ENCODE assay signal across 20 mouse cellular contexts in the genomic region with DNA sequence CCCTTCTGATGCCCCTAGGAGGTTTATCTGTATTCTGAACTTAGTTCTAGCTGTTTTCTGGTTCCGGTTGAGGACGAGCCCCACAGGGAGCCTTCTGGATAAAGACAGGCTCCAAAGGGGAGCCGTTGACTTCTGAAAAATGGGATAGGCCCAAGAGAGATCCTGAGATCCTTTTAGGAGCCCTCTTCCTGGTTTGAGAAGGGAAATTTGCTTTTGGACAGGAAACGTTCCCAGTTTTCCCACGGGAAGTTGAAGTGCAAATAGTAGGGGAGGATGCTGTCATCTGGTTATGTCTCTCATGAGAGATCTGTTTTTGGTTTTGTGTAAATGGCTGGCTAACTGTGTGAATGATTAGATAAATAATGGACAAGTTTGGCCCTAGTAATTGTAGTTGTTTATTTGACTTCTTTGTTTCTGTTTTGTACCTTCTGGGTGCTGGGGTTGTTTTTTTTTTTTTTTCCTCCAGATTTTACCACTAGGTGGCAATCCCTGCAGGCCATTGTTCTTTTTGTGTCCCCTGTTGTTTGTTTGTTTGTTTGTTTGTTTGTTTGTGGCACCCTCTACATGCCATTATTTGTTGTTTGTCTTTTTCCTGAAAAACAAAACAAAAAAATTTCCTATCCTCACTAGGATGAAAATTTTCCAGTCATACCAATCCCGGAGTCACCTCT. TPM values are rescaled to one million over a fixed set of nuclear protein-coding genes. Genes with fewer than 3 reads are reported as not detected.
DNase-seq lines count a peak whose midpoint lies in the region; ATAC-seq and TF ChIP-seq lines count a peak whose summit lies in the region.
"Had no signal": no experiment of that assay in that cellular context is flagged by ENCODE, and none has a peak within 500 bp of the region (broad histone marks: within the 10 kb centered on the region; RNA-seq: fewer than 3 reads in every experiment).

No protein-coding gene starts in this region.

- H3K4me1 ChIP-seq in heart, embryonic 12.5 days (replicated peaks): peaks cover 6% of the 10 kb centered on the region; the same call in 1 of the 2 replicates
- H3K4me1 ChIP-seq in kidney, postnatal 0 days (replicated peaks; ENCODE audit: insufficient read depth, low read length): peaks cover 9% of the 10 kb centered on the region
- H3K4me1 ChIP-seq in neural tube, embryonic 13.5 days (replicated peaks): 0 out of 2 replicates have a peak, but pooled peaks cover 10% of the 10 kb centered on the region
- H3K4me1 ChIP-seq in neural tube, embryonic 15.5 days: peaks cover 5% of the 10 kb centered on the region; the same call in 1 of the 2 replicates
- H3K4me1 ChIP-seq in stomach, postnatal 0 days (replicated peaks; ENCODE audit: control insufficient read depth, insufficient read depth): no peaks in the 10 kb centered on the region
- H3K4me1 ChIP-seq: embryonic facial prominence, embryonic 15.5 days; heart, embryonic 15.5 days; hindbrain, embryonic 12.5 days; intestine, embryonic 15.5 days; limb, embryonic 10.5 days; neural tube, embryonic 12.5 days had no signal

- no peak for TF ChIP-seq EP300 in stomach, postnatal 0 days (optimal IDR thresholded peaks at IDR 0.05)

- H3K36me3 ChIP-seq in heart, embryonic 12.5 days: peaks cover 6% of the 10 kb centered on the region; the same call in 1 of the 2 replicates
- H3K36me3 ChIP-seq in kidney, postnatal 0 days (ENCODE audit: insufficient read depth, low read length): no peaks in the 10 kb centered on the region
- H3K36me3 ChIP-seq in neural tube, embryonic 13.5 days: no peaks in the 10 kb centered on the region
- no peaks in the 10 kb centered on the region for H3K36me3 ChIP-seq in neural tube, embryonic 15.5 days
- H3K36me3 ChIP-seq in stomach, postnatal 0 days (ENCODE audit: control insufficient read depth, insufficient read depth, low read length): no peaks in the 10 kb centered on the region
- H3K36me3 ChIP-seq: embryonic facial prominence, embryonic 15.5 days; heart, embryonic 15.5 days; hindbrain, embryonic 12.5 days; intestine, embryonic 15.5 days; limb, embryonic 10.5 days; neural tube, embryonic 12.5 days had no signal

- H3K27ac ChIP-seq in heart, embryonic 12.5 days (ENCODE audit: poor library complexity, severe bottlenecking): 0 out of 2 replicates have a peak overlapping the region, but pooled peaks have one; percentile 12
- H3K27ac ChIP-seq in kidney, postnatal 0 days: peak overlapping the region; percentile 50; the same call in 1 of the 2 replicates
- H3K27ac ChIP-seq in neural tube, embryonic 13.5 days (replicated peaks): 0 out of 2 replicates have a peak overlapping the region, but pooled peaks have one; percentile 7
- H3K27ac ChIP-seq in neural tube, embryonic 15.5 days (replicated peaks): no peak overlapping the region
- no peak overlapping the region for H3K27ac ChIP-seq in stomach, postnatal 0 days (replicated peaks)
- H3K27ac ChIP-seq: embryonic facial prominence, embryonic 15.5 days; heart, embryonic 15.5 days; hindbrain, embryonic 12.5 days; intestine, embryonic 15.5 days; limb, embryonic 10.5 days; neural tube, embryonic 12.5 days had no signal

- no peak overlapping the region for H3K4me3 ChIP-seq in heart, embryonic 12.5 days
- no peak overlapping the region for H3K4me3 ChIP-seq in kidney, postnatal 0 days (replicated peaks; ENCODE audit: low read depth, low read length)
- no peak overlapping the region for H3K4me3 ChIP-seq in neural tube, embryonic 13.5 days
- no peak overlapping the region for H3K4me3 ChIP-seq in neural tube, embryonic 15.5 days (replicated peaks)
- H3K4me3 ChIP-seq in stomach, postnatal 0 days (ENCODE audit: low read depth, low read length): no peak overlapping the region
- H3K4me3 ChIP-seq: embryonic facial prominence, embryonic 15.5 days; heart, embryonic 15.5 days; hindbrain, embryonic 12.5 days; intestine, embryonic 15.5 days; limb, embryonic 10.5 days; neural tube, embryonic 12.5 days had no signal

- H3K4me2 ChIP-seq in heart, embryonic 12.5 days: no peak overlapping the region
- no peak overlapping the region for H3K4me2 ChIP-seq in kidney, postnatal 0 days (ENCODE audit: low read length)
- no peak overlapping the region for H3K4me2 ChIP-seq in neural tube, embryonic 13.5 days
- H3K4me2 ChIP-seq in neural tube, embryonic 15.5 days: no peak overlapping the region
- no peak overlapping the region for H3K4me2 ChIP-seq in stomach, postnatal 0 days (replicated peaks; ENCODE audit: low read depth)
- H3K4me2 ChIP-seq: embryonic facial prominence, embryonic 15.5 days; heart, embryonic 15.5 days; hindbrain, embryonic 12.5 days; intestine, embryonic 15.5 days; midbrain, embryonic 11.5 days; neural tube, embryonic 12.5 days had no signal

- ATAC-seq in heart, embryonic 12.5 days (ENCODE audit: insufficient number of reproducible peaks, low FRiP score): no peak
- no peak for ATAC-seq in kidney, postnatal 0 days (replicated peaks; ENCODE audit: low FRiP score, low read depth)
- ATAC-seq in neural tube, embryonic 13.5 days (ENCODE audit: low read depth): no peak
- ATAC-seq in neural tube, embryonic 15.5 days (ENCODE audit: low FRiP score): no peak
- no peak for ATAC-seq in stomach, postnatal 0 days (ENCODE audit: low FRiP score, low TSS enrichment)
- ATAC-seq: forebrain, embryonic 16.5 days; intestine, embryonic 15.5 days had no signal

- H3K9ac ChIP-seq in heart, embryonic 12.5 days: no peak overlapping the region
- H3K9ac ChIP-seq in kidney, postnatal 0 days (ENCODE audit: low read depth, low read length): no peak overlapping the region
- no peak overlapping the region for H3K9ac ChIP-seq in neural tube, embryonic 13.5 days
- H3K9ac ChIP-seq in neural tube, embryonic 15.5 days (replicated peaks): no peak overlapping the region
- no peak overlapping the region for H3K9ac ChIP-seq in stomach, postnatal 0 days (ENCODE audit: low read length)
- H3K9ac ChIP-seq: embryonic facial prominence, embryonic 15.5 days; heart, embryonic 15.5 days; hindbrain, embryonic 12.5 days; intestine, embryonic 15.5 days; neural tube, embryonic 12.5 days had no signal

- no peak for DNase-seq in heart, postnatal 10 days
- no peak for DNase-seq in kidney, postnatal 0 days (ENCODE audit: low spot score)
- DNase-seq in kidney, adult 9 months: no peak
- no peak for DNase-seq in stomach, postnatal 0 days (ENCODE audit: low spot score)
- DNase-seq in layer of hippocampus, adult 9-11 months: no peak
- DNase-seq: adrenal gland, postnatal 25 days; cerebellum, adult 18-20 months; cerebellum, postnatal 25 days; thymus, postnatal 4 days had no signal

- intact Hi-C loops in heart, postnatal 10 days (cut with DNase I): no loop called here

- H3K9me3 ChIP-seq in heart, embryonic 12.5 days (replicated peaks): no peaks in the 10 kb centered on the region
- no peaks in the 10 kb centered on the region for H3K9me3 ChIP-seq in kidney, postnatal 0 days (replicated peaks; ENCODE audit: low read length)
- H3K9me3 ChIP-seq in neural tube, embryonic 13.5 days: no peaks in the 10 kb centered on the region
- H3K9me3 ChIP-seq in neural tube, embryonic 15.5 days (replicated peaks): no peaks in the 10 kb centered on the region
- no peaks in the 10 kb centered on the region for H3K9me3 ChIP-seq in stomach, postnatal 0 days (ENCODE audit: control insufficient read depth, low read length)
- H3K9me3 ChIP-seq: embryonic facial prominence, embryonic 15.5 days; heart, embryonic 15.5 days; intestine, embryonic 15.5 days; limb, embryonic 10.5 days; neural tube, embryonic 12.5 days had no signal

- WGBS in heart, embryonic 12.5 days: 56% methylated on average over 6 of the region's 6 CpGs
- WGBS in kidney, postnatal 0 days: 58% methylated on average over 6 of the region's 6 CpGs
- WGBS in neural tube, embryonic 13.5 days: 64% methylated on average over 6 of the region's 6 CpGs
- WGBS in neural tube, embryonic 15.5 days: 65% methylated on average over 6 of the region's 6 CpGs
- WGBS in stomach, postnatal 0 days: 74% methylated on average over 6 of the region's 6 CpGs

- no peaks in the 10 kb centered on the region for H3K27me3 ChIP-seq in heart, embryonic 12.5 days (replicated peaks)
- H3K27me3 ChIP-seq in kidney, postnatal 0 days (ENCODE audit: insufficient read depth, low read length): no peaks in the 10 kb centered on the region
- no peaks in the 10 kb centered on the region for H3K27me3 ChIP-seq in neural tube, embryonic 13.5 days
- no peaks in the 10 kb centered on the region for H3K27me3 ChIP-seq in neural tube, embryonic 15.5 days (replicated peaks)
- H3K27me3 ChIP-seq in stomach, postnatal 0 days (ENCODE audit: control insufficient read depth, insufficient read depth, low read length): no peaks in the 10 kb centered on the region
- H3K27me3 ChIP-seq: embryonic facial prominence, embryonic 15.5 days; heart, embryonic 15.5 days; hindbrain, embryonic 12.5 days; intestine, embryonic 15.5 days; neural tube, embryonic 12.5 days had no signal

- peak; percentile 38; the same call in 1 of the 2 replicates for TF ChIP-seq CTCF in kidney, postnatal 0 days (IDR thresholded peaks at IDR 0.05; ENCODE audit: low read depth)
- TF ChIP-seq CTCF in stomach, postnatal 0 days (IDR thresholded peaks at IDR 0.05; ENCODE audit: low read depth): peak; percentile 24

RNA-seq across cellular contexts. Expression of a gene that starts 10.0 kb away (rescaled TPM):
- 405 and 410 TPM in 2 replicates for polyA plus RNA-seq in heart, embryonic 12.5 days (2016; fragmentation: Nextera tagmentation; extraction: Ambion mirVana)
- total RNA-seq in heart, postnatal 10 days (2021): 100 to 1,000 TPM; 262 to 272 TPM
- 760 and 789 TPM in 2 replicates for polyA plus RNA-seq in kidney, postnatal 0 days (2015; fragmentation: Nextera tagmentation; extraction: Ambion mirVana)
- polyA plus RNA-seq in neural tube, embryonic 13.5 days (2015; fragmentation: Nextera tagmentation; extraction: Ambion mirVana): 420 and 438 TPM in 2 replicates
- polyA plus RNA-seq in neural tube, embryonic 15.5 days (2015; fragmentation: Nextera tagmentation; extraction: Ambion mirVana): 371 and 378 TPM in 2 replicates
- polyA plus RNA-seq in stomach, postnatal 0 days (2015; fragmentation: Nextera tagmentation; extraction: Ambion mirVana): 827 and 843 TPM in 2 replicates

RNA-seq across cellular contexts. Expression of a gene that starts 19.5 kb away (rescaled TPM):
- 2.4 and 3.0 TPM in 2 replicates for polyA plus RNA-seq in heart, embryonic 12.5 days (2016; fragmentation: Nextera tagmentation; extraction: Ambion mirVana)
- total RNA-seq in heart, postnatal 10 days (2021): 1 to 10 TPM in 1 of 2 experiments, under 1 TPM in 1; 0.81 to 1.1 TPM
- 1.1 and 1.4 TPM in 2 replicates for polyA plus RNA-seq in kidney, postnatal 0 days (2015; fragmentation: Nextera tagmentation; extraction: Ambion mirVana)
- polyA plus RNA-seq in neural tube, embryonic 13.5 days (2015; fragmentation: Nextera tagmentation; extraction: Ambion mirVana): 5.3 and 6.6 TPM in 2 replicates
- polyA plus RNA-seq in neural tube, embryonic 15.5 days (2015; fragmentation: Nextera tagmentation; extraction: Ambion mirVana): 10.7 and 12.1 TPM in 2 replicates
- 1.5 TPM in 2 replicates for polyA plus RNA-seq in stomach, postnatal 0 days (2015; fragmentation: Nextera tagmentation; extraction: Ambion mirVana)

Comparison
In these comparisons a context has a peak if more than half of its experiments do, and no peak if none do; other contexts are left out.
1. H3K27ac ChIP-seq: peak in heart, embryonic 12.5 days (single experiment), kidney, postnatal 0 days (single experiment) and neural tube, embryonic 13.5 days (single experiment); none in neural tube, embryonic 15.5 days (single experiment) and stomach, postnatal 0 days (single experiment).